Mouse (Mus musculus) limb, embryonic 15.5 days (tissue): ENCODE measurements around the gene C2cd4d. TPM values are rescaled to one million over a fixed set of nuclear protein-coding genes. Genes with fewer than 3 reads are reported as not detected.

Experiments used
- ATAC-seq: fragments of 200-750 bp; cut with Nextera tagmentation; 2 replicates; pipeline ENCODE4 v1.8.0; 2017; ENCODE audit warnings: low read depth, moderate TSS enrichment; ENCODE audit not compliant: insufficient number of reproducible peaks, low FRiP score, low TSS enrichment
- H3K27ac ChIP-seq: fragments of 300-500 bp; sonication (generic); 2 replicates; pipeline ENCODE4 v1.5.1; 2015; ENCODE audit warnings: moderate library complexity, mild to moderate bottlenecking, inconsistent platforms
- H3K27me3 ChIP-seq: fragments of 300-500 bp; sonication (generic); 2 replicates; pipeline ENCODE4 v1.6.1; 2015; ENCODE audit warnings: inconsistent platforms
- H3K36me3 ChIP-seq: fragments of 300-500 bp; sonication (generic); 2 replicates; pipeline ENCODE4 v1.6.1; 2015; ENCODE audit warnings: inconsistent platforms
- H3K4me1 ChIP-seq: fragments of 300-500 bp; sonication (generic); 2 replicates; pipeline ENCODE4 v1.6.1; 2015; ENCODE audit warnings: inconsistent platforms
- H3K4me2 ChIP-seq: fragments of 300-500 bp; sonication (generic); 2 replicates; pipeline ENCODE4 v1.6.1; 2015; ENCODE audit warnings: mild to moderate bottlenecking, inconsistent platforms
- H3K4me3 ChIP-seq: fragments of 300-500 bp; sonication (generic); 2 replicates; pipeline ENCODE4 v1.5.1; 2015; ENCODE audit warnings: mild to moderate bottlenecking, inconsistent platforms
- H3K9ac ChIP-seq: fragments of 300-500 bp; sonication (generic); 2 replicates; pipeline ENCODE4 v1.6.1; 2015; ENCODE audit warnings: inconsistent platforms
- H3K9me3 ChIP-seq: fragments of 300-500 bp; sonication (generic); 2 replicates; pipeline ENCODE4 v1.6.1; 2016; ENCODE audit warnings: inconsistent platforms
- WGBS: fragments of 180-500 bp; shearing (Covaris S2); methylation state at CpG from one replicate; pipeline ENCODE4 v1.1.7; 2015; 5-methylcytosine and 5-hydroxymethylcytosine counted together
- polyA plus RNA-seq: library from polyadenylated mRNA; unstranded; fragments of >200 nt; fragmentation: Nextera tagmentation; extraction: Ambion mirVana; gene quantifications from 2 replicates; pipeline ENCODE4 v1.2.1, GENCODE M21; 2015

The C2cd4d gene
- polyA plus RNA-seq, 1 experiment from 2014 or later, result 2.4 TPM

DNA sequence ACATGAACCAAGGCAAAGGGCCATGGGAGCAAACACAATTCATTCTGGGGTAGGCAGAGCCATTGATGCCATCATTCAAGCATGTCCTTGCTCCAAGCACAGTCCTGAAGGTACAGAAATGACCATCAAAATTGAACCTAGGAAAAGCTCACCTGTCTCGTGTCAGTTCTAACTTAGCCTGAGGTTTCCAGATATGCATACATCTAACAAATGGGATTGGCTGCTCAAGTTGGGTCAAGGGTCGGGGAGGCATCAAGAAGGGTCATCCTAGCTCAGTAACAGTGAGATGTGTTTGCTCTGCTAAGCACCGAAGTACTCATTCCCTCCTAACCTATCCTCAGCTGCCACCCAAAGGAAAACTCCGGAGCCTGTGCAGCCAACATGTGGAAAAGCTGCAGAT is 34.6 kb downstream of the C2cd4d start:
- no peaks in the 10 kb centered on the region for H3K9me3 ChIP-seq
- H3K36me3 ChIP-seq, result no peaks in the 10 kb centered on the region
- WGBS, result 78% methylated on average over 4 of the region's 4 CpGs
- no peak overlapping the region for H3K9ac ChIP-seq
- no peak overlapping the region for H3K4me2 ChIP-seq
- ATAC-seq, result no peak
- no peak overlapping the region for H3K4me3 ChIP-seq
- H3K4me1 ChIP-seq, result peaks cover 8% of the 10 kb centered on the region
- H3K27me3 ChIP-seq, result peaks cover 61% of the 10 kb centered on the region
- no peak overlapping the region for H3K27ac ChIP-seq

DNA sequence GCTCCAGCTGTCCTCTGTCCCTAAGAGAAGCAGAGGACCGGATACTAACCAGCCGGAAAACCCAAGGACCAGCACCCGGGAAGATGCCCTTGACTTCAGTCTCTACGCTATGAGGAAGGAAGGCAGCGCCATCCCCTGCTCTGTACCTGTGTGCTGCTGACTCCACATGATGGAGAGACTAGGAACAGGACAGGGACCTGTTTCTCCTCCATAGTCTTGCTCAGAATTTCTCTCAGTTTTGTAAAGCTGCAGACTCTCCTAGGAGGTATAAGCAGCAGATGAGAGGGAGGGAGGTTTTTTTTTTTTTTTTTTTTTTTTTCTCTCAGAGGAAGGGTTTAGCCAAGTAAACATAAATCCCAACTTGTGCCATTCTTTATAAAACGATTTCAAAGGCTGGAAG is 36.0 kb downstream of the C2cd4d start, which contains the start of gene Lingo4:
Gene Lingo4 (plus strand): TSS at position 301 of the 400 bp plus-strand sequence.
- Histone ChIP-seq H3K4me2 (peak within 1 kb of the TSS; percentile 45), H3K36me3 (no peaks in the 10 kb centered on the region), H3K4me1 (peaks cover 11% of the 10 kb centered on the region), H3K9ac (no peak within 1 kb of the TSS), H3K27ac (no peak within 1 kb of the TSS), H3K9me3 (no peaks in the 10 kb centered on the region), H3K27me3 (peaks cover 75% of the 10 kb centered on the region), H3K4me3 (peak within 1 kb of the TSS; percentile 24)
- no peak for ATAC-seq
- 67% methylated on average over 6 of the region's 6 CpGs for WGBS

DNA sequence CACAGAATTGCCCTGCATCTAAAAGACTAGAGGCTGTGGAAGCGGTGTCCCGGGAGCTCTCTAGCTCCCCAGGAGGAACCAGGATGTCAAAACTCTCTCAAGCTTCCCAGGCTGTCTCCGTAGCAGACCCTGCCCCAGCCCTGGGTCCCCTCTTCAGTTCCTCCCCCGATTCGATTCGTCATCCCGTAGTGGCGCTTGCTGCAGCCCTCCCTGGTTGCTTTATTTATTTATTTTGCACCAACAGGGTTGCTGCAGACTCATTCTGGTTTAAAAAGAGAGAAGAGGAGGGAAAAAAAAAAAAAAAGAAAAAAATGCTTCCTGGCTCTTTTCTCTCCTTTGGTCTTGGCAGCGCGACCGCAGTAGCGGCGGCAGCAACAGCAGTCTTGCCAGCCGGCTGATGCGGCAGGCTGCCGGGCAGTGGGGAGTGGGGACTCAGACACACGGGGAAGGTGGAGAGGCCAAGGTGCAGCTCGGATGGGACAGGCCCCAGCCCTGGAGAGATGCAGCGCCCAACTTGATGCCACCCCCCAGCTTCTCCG is 36.8 kb downstream of the C2cd4d start:
- whole genome bisulfite sequencing, result 2% methylated on average over 20 of the region's 20 CpGs
- Histone ChIP-seq H3K4me2 (peak overlapping the region; percentile 45), H3K27me3 (peaks cover 82% of the 10 kb centered on the region), H3K9ac (no peak overlapping the region), H3K4me3 (peak overlapping the region; percentile 24), H3K4me1 (peaks cover 16% of the 10 kb centered on the region), H3K27ac (no peak overlapping the region), H3K36me3 (no peaks in the 10 kb centered on the region), H3K9me3 (no peaks in the 10 kb centered on the region)
- no peak for ATAC-seq

DNA sequence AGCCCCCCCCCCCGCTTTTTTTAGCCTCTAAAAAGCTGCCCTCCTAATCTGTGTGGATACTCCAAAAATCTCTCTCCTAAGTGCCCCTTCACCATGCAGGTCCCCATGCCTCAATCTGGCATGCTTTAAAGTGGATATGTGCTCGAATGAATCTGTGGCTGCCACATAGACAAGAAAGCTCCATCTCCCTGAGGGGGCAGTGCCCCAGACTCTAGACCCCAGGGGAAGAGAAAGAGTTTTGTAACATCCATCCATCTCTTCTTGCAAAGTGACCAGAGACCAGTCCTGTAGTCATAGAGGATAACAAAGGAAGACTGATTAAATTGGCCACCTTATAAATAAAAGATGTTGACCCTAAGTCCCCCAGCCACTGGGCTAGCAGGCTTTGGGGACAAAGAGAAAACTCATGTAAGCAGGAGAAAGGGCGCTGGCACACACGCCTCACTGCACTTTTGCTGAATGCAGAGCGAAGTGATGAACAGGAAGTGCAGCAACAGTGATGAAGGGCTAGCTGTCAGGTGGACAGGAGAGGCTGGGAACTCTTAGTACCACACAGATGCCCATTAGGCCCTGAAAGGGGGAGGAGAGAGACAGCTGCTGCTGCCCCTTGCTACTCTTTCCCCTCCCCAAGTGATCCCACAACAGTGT is 37.5 kb downstream of the C2cd4d start:
- H3K27me3 ChIP-seq, result peaks cover 86% of the 10 kb centered on the region
- H3K9ac ChIP-seq, result no peak overlapping the region
- no peak for ATAC-seq
- no peaks in the 10 kb centered on the region for H3K9me3 ChIP-seq
- no peak overlapping the region for H3K4me3 ChIP-seq
- H3K36me3 ChIP-seq, result no peaks in the 10 kb centered on the region
- peaks cover 22% of the 10 kb centered on the region for H3K4me1 ChIP-seq
- H3K4me2 ChIP-seq, result no peak overlapping the region
- H3K27ac ChIP-seq, result no peak overlapping the region
- WGBS, result 42% methylated on average over 5 of the region's 5 CpGs

DNA sequence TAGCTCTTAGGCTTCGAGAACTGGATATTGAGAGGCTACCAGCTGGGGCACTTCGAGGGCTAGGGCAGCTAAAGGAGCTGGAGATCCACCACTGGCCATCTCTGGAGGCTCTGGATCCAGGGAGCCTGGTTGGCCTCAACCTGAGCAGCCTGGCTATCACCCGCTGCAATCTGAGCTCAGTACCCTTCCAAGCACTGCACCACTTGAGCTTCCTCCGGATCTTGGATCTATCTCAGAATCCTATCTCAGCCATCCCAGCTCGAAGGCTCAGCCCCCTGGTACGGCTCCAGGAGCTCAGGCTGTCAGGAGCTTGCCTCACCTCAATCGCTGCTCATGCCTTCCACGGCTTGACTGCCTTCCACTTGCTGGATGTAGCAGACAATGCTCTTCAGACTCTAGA is 40.2 kb downstream of the C2cd4d start:
- H3K27me3 ChIP-seq, result peaks cover 70% of the 10 kb centered on the region
- ATAC-seq, result no peak
- no peak overlapping the region for H3K27ac ChIP-seq
- H3K9me3 ChIP-seq, result no peaks in the 10 kb centered on the region
- peaks cover 23% of the 10 kb centered on the region for H3K4me1 ChIP-seq
- H3K9ac ChIP-seq, result no peak overlapping the region
- 66% methylated on average over 8 of the region's 8 CpGs for WGBS
- no peak overlapping the region for H3K4me3 ChIP-seq
- H3K36me3 ChIP-seq, result no peaks in the 10 kb centered on the region
- H3K4me2 ChIP-seq, result no peak overlapping the region

DNA sequence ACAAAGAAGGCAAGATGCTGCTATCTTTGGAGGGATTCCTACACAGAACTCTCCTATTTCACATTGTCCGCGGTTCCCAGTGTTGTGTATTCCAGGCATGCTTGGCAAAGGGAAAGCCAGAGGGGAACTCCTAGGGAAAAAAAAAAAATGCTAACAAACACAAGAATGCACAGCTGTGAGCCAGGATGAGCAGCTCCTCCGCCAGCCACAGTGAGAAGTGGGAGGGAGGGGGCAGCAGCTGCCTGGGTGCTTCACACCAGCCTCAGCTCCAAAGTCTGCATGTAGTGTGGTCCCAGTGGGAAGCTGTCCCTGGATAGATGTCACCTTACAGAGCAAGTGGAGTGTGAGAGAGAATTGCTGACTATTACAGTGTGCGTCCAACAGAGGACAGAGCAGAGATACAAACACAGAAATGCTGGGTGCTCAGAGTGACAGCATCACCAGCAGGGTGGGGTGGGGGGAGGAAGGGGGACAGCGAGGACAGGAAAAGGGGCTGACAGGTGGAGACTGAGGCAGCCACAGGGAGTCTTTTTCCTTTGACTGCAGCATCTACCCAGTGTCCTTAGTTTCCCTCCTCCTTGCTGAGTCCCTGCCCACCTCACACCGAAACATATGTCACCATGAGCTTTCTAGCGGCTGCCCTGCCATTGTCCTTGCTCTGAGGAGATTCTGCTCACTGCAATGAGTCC is 42.3 kb downstream of the C2cd4d start:
- Histone ChIP-seq H3K36me3 (no peaks in the 10 kb centered on the region), H3K9ac (no peak overlapping the region), H3K27ac (no peak overlapping the region), H3K4me1 (peaks cover 15% of the 10 kb centered on the region; the same call in 1 of the 2 replicates), H3K27me3 (peaks cover 50% of the 10 kb centered on the region), H3K9me3 (no peaks in the 10 kb centered on the region), H3K4me3 (no peak overlapping the region), H3K4me2 (no peak overlapping the region)
- WGBS, result 27% methylated on average over 7 of the region's 7 CpGs
- ATAC-seq, result no peak; the same call in 1 of the 2 replicates

DNA sequence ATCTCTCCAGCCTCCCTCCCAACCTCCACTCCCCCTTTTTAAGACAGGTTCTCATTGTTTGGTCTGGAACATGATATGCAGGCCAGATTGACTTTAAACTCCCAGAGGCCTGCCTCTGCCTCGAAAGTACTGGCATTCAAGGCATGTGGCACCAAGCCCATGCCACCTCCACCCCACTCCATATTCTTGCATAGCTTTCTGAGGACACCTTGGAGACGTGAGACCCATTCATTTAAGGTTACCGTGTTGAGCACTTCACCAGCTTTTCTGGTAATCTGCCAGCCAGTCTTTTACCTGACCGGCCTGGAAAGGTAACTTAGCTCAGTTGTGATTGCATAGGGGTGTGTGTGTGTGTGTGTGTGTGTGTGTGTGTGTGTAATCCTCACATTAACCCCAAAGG is 43.3 kb downstream of the C2cd4d start:
- Histone ChIP-seq H3K27ac (no peak overlapping the region), H3K36me3 (no peaks in the 10 kb centered on the region), H3K4me2 (no peak overlapping the region), H3K27me3 (peaks cover 39% of the 10 kb centered on the region), H3K9me3 (no peaks in the 10 kb centered on the region), H3K9ac (no peak overlapping the region), H3K4me1 (peaks cover 15% of the 10 kb centered on the region; the same call in 1 of the 2 replicates), H3K4me3 (no peak overlapping the region)
- WGBS, result 54% methylated on average over 4 of the region's 4 CpGs
- ATAC-seq, result no peak; the same call in 1 of the 2 replicates

DNA sequence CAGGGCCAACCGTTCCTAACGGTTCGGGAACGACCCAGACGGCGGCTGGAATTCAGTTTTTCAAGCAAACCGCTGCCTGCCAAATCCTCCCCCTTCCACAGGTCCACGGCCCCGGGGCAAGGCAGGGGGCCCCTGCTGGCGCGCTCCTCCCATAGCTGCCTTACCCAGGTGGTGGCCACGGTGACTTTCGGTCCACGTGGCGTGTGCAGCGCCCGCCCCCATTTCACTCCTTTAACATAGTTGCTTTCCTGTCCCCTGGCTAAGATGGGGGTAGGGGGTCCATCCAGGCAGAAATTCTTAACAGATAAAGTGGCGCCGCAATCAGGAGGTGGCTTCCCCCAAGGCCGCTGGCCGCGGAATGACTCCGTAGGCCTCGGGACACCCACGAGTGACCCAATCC is 50.3 kb downstream of the C2cd4d start:
- Histone ChIP-seq H3K4me3 (peak overlapping the region; percentile 51), H3K4me2 (peak overlapping the region; percentile 88), H3K9me3 (no peaks in the 10 kb centered on the region), H3K27ac (no peak overlapping the region), H3K9ac (no peak overlapping the region), H3K36me3 (no peaks in the 10 kb centered on the region), H3K27me3 (peaks cover 5% of the 10 kb centered on the region; the same call in 1 of the 2 replicates), H3K4me1 (peaks cover 10% of the 10 kb centered on the region)
- WGBS, result 7% methylated on average over 25 of the region's 25 CpGs
- no peak for ATAC-seq

DNA sequence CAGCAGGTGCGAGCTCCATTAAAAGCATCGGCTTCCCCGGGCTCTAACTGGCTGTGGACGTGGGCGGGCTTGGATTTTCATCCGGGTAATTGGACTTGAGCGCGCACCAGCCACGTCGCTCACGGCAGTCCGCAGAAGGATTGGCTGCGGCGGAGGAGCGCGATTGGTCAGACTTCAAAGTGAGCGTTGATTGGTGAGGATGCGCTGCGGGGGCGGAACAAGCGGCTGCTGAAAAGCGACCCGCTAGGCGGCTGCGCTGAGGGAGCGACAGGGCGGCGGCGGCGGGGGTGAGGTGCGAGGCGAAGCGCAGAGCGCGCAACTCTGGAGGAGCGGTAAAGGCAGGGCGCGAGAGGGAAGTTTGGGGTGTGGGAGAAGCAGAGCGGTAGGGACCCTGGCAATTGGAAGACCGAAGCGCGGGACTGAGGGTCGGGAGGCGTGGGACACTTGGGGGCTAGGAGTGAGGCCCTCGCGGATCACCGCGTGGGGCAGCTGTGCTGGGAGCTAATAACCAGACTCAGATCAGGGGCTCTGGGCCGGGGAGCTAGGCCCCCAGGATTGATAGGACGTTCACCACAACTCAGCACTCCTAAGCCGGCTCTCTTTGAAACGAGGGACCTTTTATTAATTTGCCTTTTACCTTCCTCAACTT is 50.9 kb downstream of the C2cd4d start, which contains the start of gene Tdrkh:
Gene Tdrkh (plus strand): TSS at position 243 of the 649 bp plus-strand sequence.
- Histone ChIP-seq H3K4me2 (peak within 1 kb of the TSS; percentile 88), H3K9ac (0 out of 2 replicates have a peak within 1 kb of the TSS, but pooled peaks have one; percentile 1), H3K4me1 (peaks cover 10% of the 10 kb centered on the region), H3K36me3 (no peaks in the 10 kb centered on the region), H3K9me3 (no peaks in the 10 kb centered on the region), H3K27ac (no peak within 1 kb of the TSS), H3K27me3 (peaks cover 5% of the 10 kb centered on the region; the same call in 1 of the 2 replicates), H3K4me3 (peak within 1 kb of the TSS; percentile 51)
- WGBS, result 5% methylated on average over 52 of the region's 52 CpGs
- peak; percentile 98 for ATAC-seq
